Mouse (Mus musculus) kidney, adult 2 months (tissue): ENCODE measurements at regions not wholly inside any gene's neighbourhood (a gene's known extent, or its start where the extent isn't known, plus 50 kb on each side); places are given as distances from the start of the nearest gene placed in this dataset.

Source experiments
- DNase-seq: peaks from one replicate; pipeline ENCODE4 v3.0.0; 2021
- H3K27ac ChIP-seq: fragments of 200-500 bp; 2 replicates; pipeline ENCODE4 v1.5.1; 2012; ENCODE audit warnings: low read depth, low read length, control low read depth, inconsistent platforms; ENCODE audit not compliant: insufficient read depth
- H3K27me3 ChIP-seq: fragments of 200-500 bp; replicated peaks from 2 replicates; pipeline ENCODE4 v1.6.1; 2012; ENCODE audit warnings: mild to moderate bottlenecking, moderate library complexity, low read length, inconsistent platforms; ENCODE audit not compliant: control insufficient read depth, insufficient read depth
- H3K36me3 ChIP-seq: fragments of 200-500 bp; 2 replicates; pipeline ENCODE4 v1.6.1; 2012; ENCODE audit warnings: mild to moderate bottlenecking, moderate library complexity, low read length, inconsistent platforms; ENCODE audit not compliant: control insufficient read depth, insufficient read depth
- H3K4me1 ChIP-seq: fragments of 200-500 bp; 2 replicates; pipeline ENCODE4 v1.6.1; 2011; ENCODE audit warnings: low read length; ENCODE audit not compliant: control insufficient read depth, insufficient read depth
- H3K4me3 ChIP-seq: fragments of 200-500 bp; 2 replicates; pipeline ENCODE4 v1.5.1; 2011; ENCODE audit warnings: mild to moderate bottlenecking, low read depth, low read length, control low read depth; ENCODE audit not compliant: insufficient read depth
- CTCF ChIP-seq: fragments of 200-500 bp; conservative IDR thresholded peaks from 2 replicates; pipeline ENCODE4 v1.5.1; 2011; ENCODE audit warnings: low read depth, mild to moderate bottlenecking, control low read depth, low read length, moderate library complexity, mixed read lengths; ENCODE audit not compliant: insufficient read depth, insufficient read length
- POLR2A ChIP-seq: fragments of 200-500 bp; IDR thresholded peaks from one replicate; pipeline ENCODE4 v1.6.1; 2011; ENCODE audit warnings: low read depth, low read length, control low read depth
- WGBS: fragments of 180-500 bp; shearing (Covaris S2); methylation state at CpG from one replicate; pipeline ENCODE4 v1.1.7; 2018; 5-methylcytosine and 5-hydroxymethylcytosine counted together

- H3K27ac ChIP-seq, result no peak overlapping the region
- WGBS, result 70% methylated on average over 2 of the region's 2 CpGs
- no peak overlapping the region for H3K4me3 ChIP-seq
- H3K36me3 ChIP-seq, result no peaks in the 10 kb centered on the region
- H3K27me3 ChIP-seq, result 0 out of 2 replicates have a peak, but pooled peaks cover 1% of the 10 kb centered on the region
- DNase-seq, result no peak
- TF ChIP-seq CTCF (no peak), POLR2A (no peak)
- H3K4me1 ChIP-seq, result no peaks in the 10 kb centered on the region
Observed at GRCm38 (mm10) chr3:81482742-81483141, 446.5 kb downstream of the Pdgfc start.

- no peak for TF ChIP-seq POLR2A
- TF ChIP-seq CTCF, result peak; percentile 67
- Histone ChIP-seq H3K27me3 (0 out of 2 replicates have a peak, but pooled peaks cover 1% of the 10 kb centered on the region), H3K27ac (no peak overlapping the region), H3K36me3 (no peaks in the 10 kb centered on the region), H3K4me3 (no peak overlapping the region), H3K4me1 (no peaks in the 10 kb centered on the region)
- 37% methylated on average over 2 of the region's 2 CpGs for WGBS
- peak; percentile 19 for DNase-seq
Observed at GRCm38 (mm10) chr3:81483363-81483762, 447.1 kb downstream of the Pdgfc start.

- WGBS, result 62% methylated on average over 1 of the region's 1 CpGs
- H3K27ac ChIP-seq, result no peak overlapping the region
- H3K4me3 ChIP-seq, result no peak overlapping the region
- TF ChIP-seq POLR2A (no peak), CTCF (no peak)
- DNase-seq, result no peak
- H3K36me3 ChIP-seq, result no peaks in the 10 kb centered on the region
- no peaks in the 10 kb centered on the region for H3K4me1 ChIP-seq
- no peaks in the 10 kb centered on the region for H3K27me3 ChIP-seq
Observed at GRCm38 (mm10) chr3:81505316-81505715, 427.1 kb upstream of the Ctso start.

GRCm38 (mm10) chr3:81508611-81509010 is 423.8 kb upstream of the Ctso start:
- Histone ChIP-seq H3K4me1 (no peaks in the 10 kb centered on the region), H3K27ac (no peak overlapping the region), H3K27me3 (no peaks in the 10 kb centered on the region), H3K4me3 (no peak overlapping the region), H3K36me3 (no peaks in the 10 kb centered on the region)
- TF ChIP-seq CTCF (no peak), POLR2A (no peak)
- no peak for DNase-seq
- 23% methylated on average over 2 of the region's 2 CpGs for WGBS

GRCm38 (mm10) chr3:81521804-81522203 is 410.6 kb upstream of the Ctso start:
- no peak for DNase-seq
- TF ChIP-seq POLR2A (no peak), CTCF (no peak)
- 71% methylated on average over 4 of the region's 4 CpGs for WGBS
- Histone ChIP-seq H3K4me3 (no peak overlapping the region), H3K27ac (no peak overlapping the region), H3K36me3 (no peaks in the 10 kb centered on the region), H3K27me3 (no peaks in the 10 kb centered on the region), H3K4me1 (no peaks in the 10 kb centered on the region)

- Histone ChIP-seq H3K4me3 (no peak overlapping the region), H3K4me1 (no peaks in the 10 kb centered on the region), H3K27ac (no peak overlapping the region), H3K27me3 (no peaks in the 10 kb centered on the region), H3K36me3 (no peaks in the 10 kb centered on the region)
- TF ChIP-seq CTCF, result no peak
- no peak for TF ChIP-seq POLR2A
- DNase-seq, result no peak
- 93% methylated on average over 1 of the region's 1 CpGs for WGBS
Observed at GRCm38 (mm10) chr3:81530872-81531271, 401.5 kb upstream of the Ctso start.

GRCm38 (mm10) chr3:81535448-81536205 is 396.8 kb upstream of the Ctso start:
- no peaks in the 10 kb centered on the region for H3K27me3 ChIP-seq
- 54% methylated on average over 4 of the region's 4 CpGs for WGBS
- no peaks in the 10 kb centered on the region for H3K36me3 ChIP-seq
- no peak overlapping the region for H3K4me3 ChIP-seq
- no peaks in the 10 kb centered on the region for H3K4me1 ChIP-seq
- no peak for DNase-seq
- no peak overlapping the region for H3K27ac ChIP-seq
- TF ChIP-seq POLR2A (no peak), CTCF (no peak)

GRCm38 (mm10) chr3:81554773-81555172 is 377.6 kb upstream of the Ctso start:
- Histone ChIP-seq H3K4me1 (no peaks in the 10 kb centered on the region; the same call in 1 of the 2 replicates), H3K27ac (no peak overlapping the region), H3K36me3 (no peaks in the 10 kb centered on the region), H3K27me3 (no peaks in the 10 kb centered on the region), H3K4me3 (no peak overlapping the region)
- TF ChIP-seq POLR2A (no peak), CTCF (no peak)
- WGBS, result 31% methylated on average over 7 of the region's 7 CpGs
- peak; percentile 62 for DNase-seq
